Mouse (Mus musculus): ENCODE data around the gene Amotl2. TPM values are rescaled to one million over a fixed set of nuclear protein-coding genes. Genes with fewer than 3 reads are reported as not detected.
"Not testable (repeated sequence)": the region's sequence is repeated elsewhere in the genome, so short reads cannot be mapped to it uniquely, and the experiment has no call there.

Gene Amotl2
- polyA plus RNA-seq, 1 experiment from 2014 or later: 66.0 TPM

DNA sequence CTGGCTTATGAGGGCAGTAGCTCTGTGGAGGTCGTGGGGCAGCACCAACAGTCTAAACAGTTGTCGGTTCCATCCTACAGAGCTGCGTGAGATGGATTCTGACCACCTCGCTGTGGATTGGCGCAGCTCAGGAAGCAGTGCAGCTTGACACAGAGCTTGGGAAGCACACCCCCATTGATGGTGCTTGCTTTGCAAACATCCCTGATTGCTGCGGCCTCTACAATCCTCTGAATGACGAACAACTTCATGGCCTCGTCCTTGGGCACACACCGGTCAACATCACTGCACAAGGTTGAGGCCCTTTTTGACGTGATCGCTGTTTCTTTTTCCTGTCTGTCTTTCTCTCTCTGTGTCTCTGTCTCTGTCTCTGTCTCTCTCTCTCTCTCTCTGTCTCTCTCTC, 32.7 kb downstream of the Amotl2 start:
- ATAC-seq (ENCODE audit: low FRiP score, low read depth): no peak
- Histone ChIP-seq H3K4me2 (no peak overlapping the region), H3K27me3 (no peaks in the 10 kb centered on the region), H3K9ac (no peak overlapping the region), H3K36me3 (no peaks in the 10 kb centered on the region), H3K4me3 (no peak overlapping the region), H3K4me1 (replicated peaks) (no peaks in the 10 kb centered on the region), H3K9me3 (no peaks in the 10 kb centered on the region), H3K27ac (replicated peaks) (no peak overlapping the region)
- WGBS: 87% methylated on average over 11 of the region's 11 CpGs

DNA sequence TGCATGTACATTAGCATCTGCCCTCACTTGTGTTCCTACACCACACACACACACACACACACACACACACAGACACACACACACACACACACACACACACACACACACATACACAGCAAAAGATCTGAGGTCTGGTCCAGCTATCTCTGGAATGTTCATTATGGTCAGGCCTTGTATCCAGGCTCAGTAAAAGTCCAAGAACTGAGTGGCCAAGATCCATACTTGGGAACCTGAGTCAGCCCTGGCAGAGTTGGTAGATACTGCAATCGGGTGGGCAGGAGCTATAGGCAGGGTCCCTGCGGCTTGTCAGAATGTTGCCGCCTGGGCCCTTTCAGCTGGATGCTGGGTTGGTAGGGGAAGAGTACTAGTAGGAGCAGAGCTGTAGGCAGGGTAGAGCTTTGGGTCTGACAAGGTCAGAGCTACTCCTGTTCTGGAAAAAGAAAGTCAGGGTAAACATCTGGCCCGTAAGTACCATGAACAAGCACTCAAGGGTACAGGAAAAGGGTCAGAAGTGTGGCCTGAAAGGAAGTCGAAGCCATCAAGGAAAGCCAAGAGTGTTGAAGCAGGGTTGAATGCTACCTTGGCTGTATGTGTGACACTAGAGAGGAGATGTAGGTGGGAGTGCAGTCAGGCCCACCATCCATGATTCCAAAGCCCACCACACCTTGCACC, 35.3 kb downstream of the Amotl2 start:
- H3K4me2 ChIP-seq: no peak overlapping the region
- no peak overlapping the region for H3K4me3 ChIP-seq
- H3K9me3 ChIP-seq: no peaks in the 10 kb centered on the region
- ATAC-seq (ENCODE audit: low FRiP score, low read depth): no peak
- no peak overlapping the region for H3K27ac ChIP-seq (replicated peaks)
- WGBS: 96% methylated on average over 5 of the region's 5 CpGs
- no peak overlapping the region for H3K9ac ChIP-seq
- H3K36me3 ChIP-seq: no peaks in the 10 kb centered on the region
- no peaks in the 10 kb centered on the region; the same call in 1 of the 2 replicates for H3K4me1 ChIP-seq (replicated peaks)
- no peaks in the 10 kb centered on the region for H3K27me3 ChIP-seq

DNA sequence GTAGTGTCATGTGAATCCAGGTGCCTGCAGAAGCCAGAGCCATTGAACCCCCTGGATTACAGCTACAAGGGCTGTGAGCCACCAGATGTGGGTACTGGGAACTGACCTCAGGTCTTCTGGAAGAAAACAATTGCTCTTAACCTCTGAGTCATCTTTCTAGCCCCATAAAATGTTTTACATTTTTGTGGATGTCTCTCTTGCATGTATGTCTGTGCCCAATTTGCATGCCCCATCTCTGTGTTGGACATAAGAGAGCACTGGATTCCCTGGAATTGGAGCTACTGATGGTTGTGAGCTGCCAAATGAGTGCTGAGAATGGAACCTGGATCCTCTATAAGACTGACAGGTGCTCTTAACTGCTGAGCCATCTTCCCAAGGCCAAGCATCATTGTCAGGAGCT, 36.8 kb downstream of the Amotl2 start:
- Histone ChIP-seq H3K4me3 (no peak overlapping the region), H3K27me3 (no peaks in the 10 kb centered on the region), H3K4me1 (replicated peaks) (no peaks in the 10 kb centered on the region; the same call in 1 of the 2 replicates)

DNA sequence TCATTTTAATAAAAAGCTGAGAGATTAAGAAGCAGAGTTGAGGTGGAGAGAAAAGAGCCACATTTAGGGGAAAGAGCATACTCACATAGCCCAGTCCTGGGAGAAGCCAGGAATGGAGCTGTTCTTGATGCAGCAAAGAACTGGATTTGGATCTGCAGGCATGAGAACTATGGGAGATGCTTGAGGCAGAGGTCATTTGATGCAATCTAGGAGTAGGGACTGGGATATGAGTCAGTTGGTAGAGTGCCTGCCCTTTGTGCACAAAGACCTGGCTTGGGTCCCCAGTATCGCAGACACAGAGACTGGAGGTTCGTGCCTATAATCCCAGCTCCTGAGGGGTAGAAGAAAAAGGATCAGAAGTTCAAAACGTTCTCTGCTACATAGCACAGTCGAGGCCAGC, 38.7 kb downstream of the Amotl2 start:
- WGBS: 80% methylated on average over 4 of the region's 4 CpGs
- no peaks in the 10 kb centered on the region for H3K36me3 ChIP-seq
- H3K4me3 ChIP-seq: no peak overlapping the region
- H3K4me1 ChIP-seq (replicated peaks): no peaks in the 10 kb centered on the region; the same call in 1 of the 2 replicates
- H3K27me3 ChIP-seq: no peaks in the 10 kb centered on the region
- no peak overlapping the region for H3K9ac ChIP-seq
- no peak for ATAC-seq (ENCODE audit: low FRiP score, low read depth)
- H3K27ac ChIP-seq (replicated peaks): no peak overlapping the region
- no peaks in the 10 kb centered on the region for H3K9me3 ChIP-seq
- no peak overlapping the region for H3K4me2 ChIP-seq

More for the DNA sequence above, 36.8 kb downstream of the Amotl2 start:
- Histone ChIP-seq H3K9me3 (no peaks in the 10 kb centered on the region), H3K9ac (no peak overlapping the region), H3K4me2 (no peak overlapping the region), H3K36me3 (no peaks in the 10 kb centered on the region), H3K27ac (replicated peaks) (no peak overlapping the region)
- no peak for ATAC-seq (ENCODE audit: low FRiP score, low read depth)

DNA sequence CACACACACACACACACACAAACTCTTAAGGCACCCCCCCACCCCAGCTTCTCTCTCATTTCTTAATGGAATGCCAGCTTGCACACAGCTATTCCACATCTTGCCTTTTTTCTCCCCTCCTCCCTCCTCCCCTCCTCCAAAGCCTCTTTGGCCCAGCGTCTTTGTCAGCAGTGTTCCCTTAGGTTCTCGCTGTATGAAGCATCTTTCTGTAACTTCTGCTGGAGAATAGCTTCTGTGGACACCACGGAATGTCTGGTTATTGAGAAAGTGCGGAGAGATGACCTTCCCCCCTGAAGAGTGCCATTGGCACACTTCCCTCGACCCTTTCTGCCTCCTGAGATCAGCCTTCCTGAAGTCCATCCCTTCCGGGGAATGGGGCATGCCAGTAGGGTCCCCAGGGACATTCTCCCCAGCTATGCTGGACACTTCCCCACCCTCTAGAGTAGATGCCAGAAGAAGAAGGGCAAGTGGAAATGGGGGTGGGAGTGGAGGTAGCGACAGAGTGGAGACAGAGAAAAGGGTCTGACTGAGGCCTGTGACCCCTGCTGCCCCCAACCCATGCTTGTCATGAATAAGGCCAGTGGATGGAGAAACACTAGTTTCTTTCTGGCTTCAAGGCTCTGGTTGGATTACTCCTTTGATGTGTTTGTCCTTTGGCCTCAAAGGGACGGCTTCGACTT, 39.3 kb downstream of the Amotl2 start:
- 67% methylated on average over 9 of the region's 9 CpGs for WGBS
- Histone ChIP-seq H3K9me3 (no peaks in the 10 kb centered on the region), H3K27me3 (no peaks in the 10 kb centered on the region), H3K4me3 (no peak overlapping the region), H3K27ac (replicated peaks) (no peak overlapping the region), H3K4me1 (replicated peaks) (no peaks in the 10 kb centered on the region; the same call in 1 of the 2 replicates), H3K9ac (no peak overlapping the region), H3K4me2 (no peak overlapping the region), H3K36me3 (no peaks in the 10 kb centered on the region)
- ATAC-seq (ENCODE audit: low FRiP score, low read depth): no peak

DNA sequence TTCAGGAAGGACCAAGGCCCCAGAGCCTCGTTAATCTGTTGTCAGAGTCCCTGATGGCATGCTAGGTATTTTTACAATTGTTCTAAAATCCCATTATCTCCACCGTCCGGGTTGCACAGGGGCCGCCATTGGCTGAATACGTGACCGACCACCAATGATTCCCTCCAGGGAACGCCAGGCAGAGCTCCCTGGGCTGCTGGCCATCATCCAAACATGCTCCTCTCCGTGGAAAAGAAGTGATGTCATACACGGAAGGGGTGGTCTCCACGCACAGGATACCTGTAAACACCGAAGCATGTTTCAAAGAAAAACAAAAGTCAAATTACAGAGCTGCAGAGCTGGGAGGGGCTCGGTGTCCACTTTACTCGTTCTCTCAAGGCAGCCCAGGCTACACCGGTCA, 39.9 kb downstream of the Amotl2 start:
- 64% methylated on average over 14 of the region's 14 CpGs for WGBS
- no peaks in the 10 kb centered on the region for H3K27me3 ChIP-seq
- H3K27ac ChIP-seq (replicated peaks): no peak overlapping the region
- no peak overlapping the region for H3K4me3 ChIP-seq
- H3K9me3 ChIP-seq: no peaks in the 10 kb centered on the region
- H3K9ac ChIP-seq: no peak overlapping the region
- H3K36me3 ChIP-seq: no peaks in the 10 kb centered on the region
- no peaks in the 10 kb centered on the region; the same call in 1 of the 2 replicates for H3K4me1 ChIP-seq (replicated peaks)
- no peak for ATAC-seq (ENCODE audit: low FRiP score, low read depth)
- H3K4me2 ChIP-seq: no peak overlapping the region

DNA sequence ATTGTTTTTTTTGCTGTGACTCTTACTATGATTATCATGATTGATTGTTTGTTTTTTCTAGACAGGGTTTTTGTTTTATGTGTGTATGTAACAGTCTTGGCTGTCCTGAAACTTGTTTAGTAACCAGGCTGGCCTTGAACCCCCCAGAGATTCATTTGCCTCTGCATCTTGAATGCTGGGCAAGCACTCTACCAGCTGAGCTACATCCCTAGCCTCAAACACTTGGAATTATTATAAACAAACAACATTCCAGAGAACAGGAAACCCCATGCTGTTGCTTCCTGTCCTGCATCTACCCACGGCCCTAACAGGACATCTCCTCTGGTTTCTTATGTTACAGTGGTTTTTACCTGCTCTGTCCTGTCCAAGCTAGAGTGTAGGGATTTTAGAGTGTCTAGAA, 42.4 kb downstream of the Amotl2 start:
- Histone ChIP-seq H3K36me3 (no peaks in the 10 kb centered on the region), H3K4me1 (replicated peaks) (no peaks in the 10 kb centered on the region; the same call in 1 of the 2 replicates), H3K4me2 (no peak overlapping the region), H3K4me3 (no peak overlapping the region), H3K9me3 (no peaks in the 10 kb centered on the region), H3K27me3 (no peaks in the 10 kb centered on the region), H3K27ac (replicated peaks) (no peak overlapping the region), H3K9ac (no peak overlapping the region)
- ATAC-seq (ENCODE audit: low FRiP score, low read depth): no peak
- 62% methylated on average over 1 of the region's 1 CpGs for WGBS

DNA sequence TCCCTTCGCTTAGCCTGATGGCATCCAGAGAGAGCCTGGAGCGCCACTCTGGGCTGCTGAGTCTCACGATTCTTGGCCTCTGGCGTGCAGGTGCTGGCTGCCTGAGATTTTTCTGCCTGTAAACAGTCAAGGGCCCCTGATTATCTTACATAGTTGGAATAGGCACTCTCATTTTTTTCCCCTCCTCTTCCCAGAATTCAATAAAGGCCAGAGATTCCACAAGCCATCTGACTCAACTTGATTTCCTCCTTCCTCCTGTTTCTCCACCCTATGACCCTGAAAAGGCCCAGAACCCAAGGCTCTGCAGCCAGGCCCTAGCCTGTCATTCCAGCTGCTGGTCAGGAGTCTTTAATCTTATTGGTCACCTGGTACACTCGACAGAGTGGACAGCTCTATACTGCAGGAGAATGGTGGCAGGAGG, 43.1 kb downstream of the Amotl2 start:
- Histone ChIP-seq H3K4me2 (no peak overlapping the region), H3K27me3 (no peaks in the 10 kb centered on the region), H3K36me3 (no peaks in the 10 kb centered on the region), H3K9ac (no peak overlapping the region), H3K27ac (replicated peaks) (peak overlapping the region; percentile 30; the same call in 1 of the 2 replicates), H3K4me1 (replicated peaks) (no peaks in the 10 kb centered on the region; the same call in 1 of the 2 replicates), H3K4me3 (no peak overlapping the region), H3K9me3 (no peaks in the 10 kb centered on the region)
- WGBS: 73% methylated on average over 5 of the region's 5 CpGs
- ATAC-seq (ENCODE audit: low FRiP score, low read depth): no peak

DNA sequence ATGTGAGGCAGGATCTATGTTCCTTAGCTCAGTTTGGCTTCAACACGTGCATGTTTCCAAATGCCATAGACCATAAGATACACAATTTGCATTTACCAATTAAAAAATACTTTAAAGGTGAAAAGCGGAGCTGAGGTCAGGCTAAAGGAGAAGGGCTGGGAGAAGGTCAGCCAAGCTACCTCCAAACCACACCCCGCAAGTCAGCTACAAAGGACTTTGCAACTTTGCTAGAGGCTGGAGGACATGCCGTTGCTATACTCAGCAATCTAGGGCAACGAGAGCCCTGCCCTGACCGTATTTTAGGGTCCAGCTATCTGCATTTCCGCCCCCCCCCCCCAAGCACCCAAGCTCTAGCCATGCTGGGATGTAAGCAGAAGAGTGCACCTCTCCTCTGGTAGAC, 45.1 kb downstream of the Amotl2 start:
- Histone ChIP-seq H3K4me1 (replicated peaks) (no peaks in the 10 kb centered on the region), H3K27me3 (no peaks in the 10 kb centered on the region), H3K9me3 (no peaks in the 10 kb centered on the region), H3K4me3 (no peak overlapping the region), H3K4me2 (no peak overlapping the region), H3K9ac (no peak overlapping the region), H3K27ac (replicated peaks) (no peak overlapping the region), H3K36me3 (no peaks in the 10 kb centered on the region)
- no peak for ATAC-seq (ENCODE audit: low FRiP score, low read depth)
- 89% methylated on average over 7 of the region's 7 CpGs for WGBS

DNA sequence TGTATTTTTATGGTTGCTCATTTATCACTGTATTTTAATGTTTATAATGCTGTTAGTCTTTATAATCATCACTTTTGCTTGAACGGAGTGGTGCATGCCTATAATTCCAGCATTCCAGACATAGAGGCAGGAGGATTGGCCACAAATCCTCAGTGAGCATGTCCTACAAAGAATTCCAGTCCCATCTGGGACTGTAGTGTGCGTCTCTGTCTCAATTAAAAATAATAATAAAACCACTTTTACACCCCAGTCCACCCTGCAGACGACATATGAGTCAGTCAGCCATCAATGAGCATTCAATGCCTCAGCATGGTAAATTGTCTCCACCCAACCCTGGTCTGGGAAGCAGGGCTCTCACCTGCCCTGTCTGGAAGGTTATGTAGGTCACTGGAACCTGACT, 46.4 kb downstream of the Amotl2 start:
- 76% methylated on average over 3 of the region's 3 CpGs for WGBS
- no peaks in the 10 kb centered on the region for H3K27me3 ChIP-seq
- H3K9me3 ChIP-seq: no peaks in the 10 kb centered on the region
- no peak for ATAC-seq (ENCODE audit: low FRiP score, low read depth)
- no peak overlapping the region for H3K4me3 ChIP-seq
- no peak overlapping the region for H3K4me2 ChIP-seq
- no peak overlapping the region for H3K27ac ChIP-seq (replicated peaks)
- H3K9ac ChIP-seq: no peak overlapping the region
- no peaks in the 10 kb centered on the region for H3K4me1 ChIP-seq (replicated peaks)
- no peaks in the 10 kb centered on the region for H3K36me3 ChIP-seq

DNA sequence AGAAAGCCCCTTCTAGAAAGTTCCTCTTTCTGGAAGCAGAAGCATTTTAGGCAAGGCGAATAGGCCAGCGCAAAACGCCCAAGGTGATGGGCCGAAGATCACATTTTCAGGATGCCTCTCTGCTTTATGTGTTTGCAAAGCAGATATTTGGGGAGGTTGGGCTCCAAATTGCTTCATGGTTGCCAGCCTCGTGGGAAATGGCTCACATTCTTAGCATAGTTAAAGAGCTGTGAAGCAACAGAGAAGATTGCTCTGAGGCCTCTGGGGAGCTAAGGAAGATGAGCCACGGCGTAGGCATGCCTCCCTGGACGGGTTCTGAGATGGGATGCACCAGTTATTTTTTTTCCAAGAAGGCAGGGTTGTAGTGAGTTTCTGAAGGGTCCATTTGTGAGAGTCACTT, 47.0 kb downstream of the Amotl2 start:
- 71% methylated on average over 8 of the region's 8 CpGs for WGBS
- no peaks in the 10 kb centered on the region for H3K36me3 ChIP-seq
- no peak overlapping the region for H3K4me2 ChIP-seq

DNA sequence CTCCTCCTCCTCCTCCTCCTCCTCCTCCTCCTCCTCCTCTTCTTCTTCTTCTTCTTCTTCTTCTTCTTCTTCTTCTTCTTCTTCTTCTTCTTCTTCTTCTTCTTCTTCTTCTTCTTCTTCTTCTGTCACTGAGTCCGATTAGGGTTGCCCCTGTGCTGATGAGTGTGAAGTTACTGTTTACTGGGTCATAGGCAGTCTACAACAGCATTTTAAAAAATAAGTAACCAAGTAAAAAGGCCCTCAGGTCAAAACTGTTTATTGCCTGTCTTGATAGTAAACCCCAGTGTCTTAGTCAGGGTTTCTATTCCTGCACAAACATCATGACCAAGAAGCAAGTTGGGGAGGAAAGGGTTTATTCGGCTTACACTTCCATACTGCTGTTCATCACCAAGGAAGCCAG, 48.1 kb downstream of the Amotl2 start:
- H3K4me1 ChIP-seq (replicated peaks); H3K36me3 ChIP-seq; H3K4me3 ChIP-seq; H3K27me3 ChIP-seq; H3K27ac ChIP-seq (replicated peaks); ATAC-seq (ENCODE audit: low FRiP score, low read depth); H3K9ac ChIP-seq; H3K9me3 ChIP-seq; H3K4me2 ChIP-seq: not testable (repeated sequence)
- WGBS: 100% methylated on average over 2 of the region's 2 CpGs

More for the DNA sequence above, 47.0 kb downstream of the Amotl2 start:
- Histone ChIP-seq H3K27ac (replicated peaks) (no peak overlapping the region), H3K9me3 (no peaks in the 10 kb centered on the region), H3K4me3 (no peak overlapping the region), H3K4me1 (replicated peaks) (no peaks in the 10 kb centered on the region), H3K9ac (no peak overlapping the region), H3K27me3 (no peaks in the 10 kb centered on the region)
- ATAC-seq (ENCODE audit: low FRiP score, low read depth): no peak
